Mouse (Mus musculus): ENCODE data around the gene Oard1. TPM values are rescaled to one million over a fixed set of nuclear protein-coding genes. Genes with fewer than 3 reads are reported as not detected.

Gene Oard1
- total RNA-seq, 4 experiments from 2014 or later, result 16.3 to 24.2 (median 22.1) TPM

Other genes starting within 250 kb of the Oard1 start
- under 1 TPM in 1 of 4 experiments, not detected in 3; 0.40 TPM for gene A530064D06Rik, start 242.7 kb upstream of the Oard1 start, total RNA-seq (2022)
- under 1 TPM in 2 of 4 experiments, not detected in 2; 0.12 to 0.49 TPM for gene Trem1, start 177.2 kb upstream of the Oard1 start, total RNA-seq (2022)
- not detected for gene Trem3, start 162.2 kb upstream of the Oard1 start, total RNA-seq (2022)
- gene Treml4, start 145.7 kb upstream of the Oard1 start, total RNA-seq (2022), result under 1 TPM in 2 of 4 experiments, not detected in 2; 0.17 to 0.19 TPM
- under 1 TPM; 0.56 to 0.82 (median 0.64) TPM for gene Treml2, start 110.5 kb upstream of the Oard1 start, total RNA-seq (2022)
- 1 to 10 TPM in 1 of 4 experiments, under 1 TPM in 3; 0.12 to 1.1 (median 0.16) TPM for gene B430306N03Rik, start 93.9 kb upstream of the Oard1 start, total RNA-seq (2022)
- 1 to 10 TPM; 1.2 to 3.0 (median 1.7) TPM for gene Trem2, start 63.6 kb upstream of the Oard1 start, total RNA-seq (2022)
- gene Treml1, start 50.1 kb upstream of the Oard1 start, total RNA-seq (2022), result 1 to 10 TPM in 2 of 4 experiments, under 1 TPM in 2; 0.28 to 1.3 (median 1.0) TPM
- 10 to 100 TPM; 10.8 to 19.7 (median 15.5) TPM for gene Nfya, start 108 bp upstream of the Oard1 start, total RNA-seq (2022)
- gene Apobec2, start 22.9 kb downstream of the Oard1 start, total RNA-seq (2022), result 100 to 1,000 TPM; 239 to 263 (median 259) TPM
- not detected for gene Tspo2, start 41.5 kb downstream of the Oard1 start, total RNA-seq (2022)
- gene Unc5cl, start 44.9 kb downstream of the Oard1 start, total RNA-seq (2022), result not detected

Data from heart, adult 8-10 months (tissue).